Mouse (Mus musculus) G1E-ER4 (cell line): Measurements from ENCODE around the gene Ube2g1. TPM values are rescaled to one million over a fixed set of nuclear protein-coding genes. Genes with fewer than 3 reads are reported as not detected.

Experiments used
- GATA1 ChIP-seq: IDR thresholded peaks from one replicate; pipeline ENCODE4 v1.8.0; 2012; ENCODE audit warnings: low read length, inconsistent platforms
- polyA plus RNA-seq: library from polyadenylated mRNA; stranded (reverse); fragments of >175 nt; gene quantifications from 2 replicates; pipeline ENCODE4 v1.2.3, GENCODE M21; 2012

Gene Ube2g1
- polyA plus RNA-seq, result 30.7 and 33.5 TPM in 2 replicates

DNA sequence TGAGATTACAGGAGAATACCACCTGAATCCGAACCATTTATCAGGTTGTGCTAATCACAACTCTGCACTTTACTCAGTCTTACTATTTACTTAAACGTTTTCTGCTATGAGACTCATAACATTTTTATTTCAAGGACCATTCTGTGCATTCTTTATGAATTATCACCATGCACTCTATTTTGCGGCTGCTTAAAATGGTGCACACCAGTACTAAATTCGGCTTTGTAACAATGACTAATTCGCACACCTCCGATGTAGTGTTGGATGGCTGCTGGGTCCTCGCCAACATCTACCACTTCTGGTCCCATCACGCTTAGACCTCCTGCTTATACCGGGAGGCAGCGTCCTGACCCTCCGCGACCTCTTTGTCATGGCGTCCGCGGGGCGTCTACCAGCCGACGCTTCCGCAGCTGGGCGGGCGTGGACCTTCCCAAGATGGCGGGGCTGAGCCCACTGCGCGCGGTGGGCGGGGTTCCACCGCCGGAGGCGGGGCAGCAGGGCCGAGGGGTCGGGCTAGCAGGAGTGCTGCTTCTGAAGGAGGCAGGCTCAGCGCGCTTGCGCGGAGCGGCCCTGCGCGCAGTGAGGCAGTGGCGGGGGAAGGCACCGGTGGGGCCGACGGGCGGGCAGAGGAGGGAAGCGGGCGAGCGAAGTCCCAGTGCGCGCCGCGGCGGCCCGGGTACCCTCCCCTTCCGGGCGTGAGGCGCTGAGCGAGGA is at the start of gene Ube2g1:
Gene Ube2g1 (plus strand): TSS at position 590 of the 714 bp plus-strand sequence.
- TF ChIP-seq GATA1, result no peak

- TF ChIP-seq GATA1, result no peak
These were observed 48.9 kb upstream of the Ube2g1 start for GRCm38 (mm10) chr11:72558155-72558554.

- no peak for TF ChIP-seq GATA1
These were observed 46.4 kb upstream of the Ube2g1 start for GRCm38 (mm10) chr11:72560661-72561060.

GRCm38 (mm10) chr11:72564232-72564807 is 42.8 kb upstream of the Ube2g1 start:
- TF ChIP-seq GATA1, result no peak

GRCm38 (mm10) chr11:72566304-72566703 is 40.8 kb upstream of the Ube2g1 start:
- no peak for TF ChIP-seq GATA1

- no peak for TF ChIP-seq GATA1
These were observed 40.2 kb upstream of the Ube2g1 start for GRCm38 (mm10) chr11:72566816-72567338.

DNA sequence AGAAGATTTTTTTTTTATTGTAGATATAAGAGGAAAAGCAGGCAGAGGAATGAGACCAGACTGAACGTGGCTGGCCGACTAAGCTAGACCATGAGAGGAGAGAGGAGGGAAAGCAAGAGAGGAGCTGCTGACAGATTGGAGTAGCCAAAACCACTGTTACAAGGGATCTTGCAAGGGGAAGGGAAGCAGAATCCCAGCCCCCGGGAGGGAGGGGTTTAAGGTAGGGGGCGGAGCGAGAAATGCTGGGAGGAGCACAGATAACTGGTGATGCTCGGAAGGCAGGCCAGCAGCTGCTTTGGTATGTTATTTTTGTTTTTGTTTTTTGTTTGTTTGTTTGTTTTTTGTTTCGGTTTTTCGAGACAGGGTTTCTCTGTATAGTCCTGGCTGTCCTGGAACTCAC is 38.0 kb upstream of the Ube2g1 start:
- no peak for TF ChIP-seq GATA1

- no peak for TF ChIP-seq GATA1
These were observed 37.3 kb upstream of the Ube2g1 start for GRCm38 (mm10) chr11:72569671-72570318.

DNA sequence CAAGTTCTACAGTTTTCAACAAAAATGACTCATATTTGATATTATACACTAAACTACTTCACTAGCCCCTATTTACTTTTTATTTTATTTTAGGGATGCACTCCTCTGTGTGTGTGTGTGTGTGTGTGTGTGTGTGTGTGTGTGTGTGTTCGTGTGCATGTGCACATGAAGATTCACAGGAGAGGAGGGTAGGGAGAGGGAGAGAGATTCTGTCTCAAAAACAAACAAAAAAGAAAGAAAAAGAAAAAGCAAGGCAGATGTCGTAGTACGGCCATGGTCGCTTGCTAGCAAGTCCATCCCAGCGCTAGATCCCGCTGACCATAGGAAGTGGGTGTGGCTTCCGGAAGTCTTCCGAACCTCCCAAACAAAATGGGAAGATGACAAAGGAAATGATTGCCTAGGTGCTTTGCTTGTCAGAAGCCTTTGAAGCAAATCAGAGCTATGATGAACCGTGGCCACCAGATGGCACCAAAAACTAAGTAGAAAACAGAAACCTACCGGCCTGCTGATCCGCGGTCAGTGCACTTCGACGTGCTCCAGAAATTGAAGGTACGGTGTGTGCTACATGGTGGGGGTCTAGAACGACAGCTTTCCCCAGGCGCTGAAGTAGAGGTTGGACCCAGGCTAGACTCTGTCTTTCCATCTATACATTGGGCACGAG is 36.6 kb upstream of the Ube2g1 start:
- no peak for TF ChIP-seq GATA1

- no peak for TF ChIP-seq GATA1
These were observed 33.3 kb upstream of the Ube2g1 start for GRCm38 (mm10) chr11:72573819-72574218.

GRCm38 (mm10) chr11:72576111-72576465 is 31.0 kb upstream of the Ube2g1 start:
- TF ChIP-seq GATA1, result no peak

- no peak for TF ChIP-seq GATA1
These were observed 30.4 kb upstream of the Ube2g1 start for GRCm38 (mm10) chr11:72576466-72577351.

DNA sequence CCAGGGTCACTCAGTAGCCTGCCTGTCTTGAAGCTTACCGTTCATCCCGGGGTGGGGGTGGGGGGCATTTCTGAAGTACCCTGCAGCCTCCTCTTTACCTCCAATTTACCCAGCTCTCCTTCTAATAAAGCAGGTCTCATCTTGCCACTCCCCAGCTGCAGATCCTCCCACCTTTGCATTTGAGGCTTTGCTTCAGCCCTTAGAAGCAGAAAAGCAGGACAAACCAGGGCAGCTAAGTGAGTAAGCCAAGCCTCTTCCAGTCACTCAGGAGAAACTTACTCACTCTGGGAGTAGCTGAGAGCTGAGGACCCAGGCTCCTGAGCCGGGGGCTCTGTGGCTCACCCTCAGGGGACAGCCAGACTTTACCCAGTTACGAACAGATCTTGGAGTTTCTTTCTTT is 28.6 kb upstream of the Ube2g1 start:
- TF ChIP-seq GATA1, result no peak

DNA sequence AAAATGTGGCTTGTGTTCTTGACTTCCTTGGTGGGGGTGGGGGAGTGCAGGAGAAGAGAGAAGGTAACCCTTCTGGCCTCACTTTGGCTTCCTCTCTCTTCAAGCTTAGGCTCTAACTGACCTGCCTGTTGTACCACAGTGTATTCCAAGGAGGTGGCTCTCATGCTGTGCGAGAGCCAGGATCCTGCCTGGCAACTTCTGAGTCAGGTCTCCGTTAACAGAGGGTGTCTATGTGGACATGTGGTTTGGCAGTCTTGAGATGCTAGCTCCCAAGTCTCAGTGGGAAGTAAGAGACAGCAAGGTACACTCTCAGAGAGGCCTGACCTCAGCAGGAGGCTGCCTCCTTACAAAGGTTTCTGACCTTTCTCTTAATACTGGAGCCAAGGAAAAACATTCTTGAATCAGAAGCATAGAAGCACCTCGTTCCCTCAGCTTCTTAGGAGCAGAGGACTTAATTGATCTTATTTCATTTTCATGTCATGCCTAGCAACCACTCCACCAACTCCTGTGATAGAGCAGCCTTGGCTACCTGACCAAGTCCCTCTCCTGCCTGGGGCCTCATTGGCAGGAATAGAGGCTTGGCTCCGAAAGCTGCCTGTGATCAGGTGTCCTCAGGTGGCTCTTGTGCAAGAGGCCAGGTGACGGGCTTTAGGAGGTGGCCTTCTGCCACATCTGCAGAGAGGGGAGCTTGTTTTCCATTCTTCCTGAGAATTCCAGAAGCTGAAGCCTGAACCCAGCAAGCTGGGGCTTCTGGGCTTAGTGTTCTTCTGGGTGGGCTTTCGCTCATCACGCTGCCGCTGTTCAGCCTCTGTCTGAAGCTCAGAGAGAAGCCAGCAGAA is 25.3 kb upstream of the Ube2g1 start:
- TF ChIP-seq GATA1, result no peak
